Mouse (Mus musculus): ENCODE results near the gene Sys1. TPM values are rescaled to one million over a fixed set of nuclear protein-coding genes. Genes with fewer than 3 reads are reported as not detected.

Gene Sys1
- polyA plus RNA-seq, 1 experiment, result 26.4 TPM

DNA sequence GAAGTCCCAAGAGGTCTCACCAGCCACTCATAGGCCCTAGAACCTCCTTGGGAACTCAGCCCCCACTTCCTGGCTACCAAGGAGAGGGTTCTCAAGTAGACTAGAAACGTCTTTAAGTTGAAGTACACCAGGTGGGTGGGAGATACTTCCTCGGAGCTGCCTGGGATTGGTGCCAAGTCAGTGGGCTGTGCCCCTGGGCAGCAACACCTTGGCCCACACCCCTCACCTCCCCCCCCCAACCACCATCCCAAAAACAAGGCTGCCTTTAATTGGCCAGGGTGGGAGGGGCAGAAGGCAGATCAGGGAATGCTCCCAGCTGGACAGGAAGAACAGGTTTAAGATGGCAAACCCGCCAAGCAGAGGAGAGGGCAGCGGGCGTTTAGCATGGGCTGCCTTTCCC lies 16.4 kb upstream of the Sys1 start:
- Histone ChIP-seq H3K27me3 (ENCODE audit: control insufficient read depth, insufficient read depth, low read length) (no peaks in the 10 kb centered on the region), H3K27ac (ENCODE audit: control insufficient read depth, insufficient read depth, low read depth, low read length) (no peak overlapping the region), H3K4me1 (ENCODE audit: control insufficient read depth, insufficient read depth, low read length) (peaks cover 7% of the 10 kb centered on the region; the same call in 1 of the 2 replicates), H3K4me3 (ENCODE audit: control insufficient read depth, low read depth, low read length) (no peak overlapping the region), H3K36me3 (ENCODE audit: control insufficient read depth, insufficient read depth, low read length) (no peaks in the 10 kb centered on the region)
- TF ChIP-seq CTCF (IDR thresholded peaks at IDR 0.05; ENCODE audit: control insufficient read depth, insufficient read depth, insufficient replicate concordance, low read depth, low read length) (no peak), POLR2A (IDR thresholded peaks at IDR 0.05; ENCODE audit: control insufficient read depth, low read depth, low read length) (no peak)

DNA sequence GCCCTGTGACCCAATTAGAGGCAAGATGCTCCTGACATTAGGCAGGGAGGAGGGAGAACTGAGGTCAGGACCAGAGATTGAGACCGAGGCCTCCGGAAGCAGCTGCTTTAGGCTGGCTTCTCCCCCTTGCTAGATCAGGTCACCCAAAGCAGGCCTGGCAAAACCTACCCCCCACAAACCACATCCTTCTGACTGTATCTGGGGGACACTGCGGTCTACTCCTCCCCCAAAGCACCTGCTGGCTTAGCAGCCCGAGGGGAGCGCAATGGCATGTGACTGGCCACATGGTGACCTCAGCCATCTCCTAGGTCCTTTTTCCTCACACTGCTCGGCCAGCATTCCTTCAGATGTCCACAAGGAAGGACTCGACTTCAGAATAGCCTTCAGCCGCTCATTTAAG lies 15.6 kb upstream of the Sys1 start:
- H3K36me3 ChIP-seq (ENCODE audit: control insufficient read depth, insufficient read depth, low read length), result no peaks in the 10 kb centered on the region
- TF ChIP-seq CTCF (IDR thresholded peaks at IDR 0.05; ENCODE audit: control insufficient read depth, insufficient read depth, insufficient replicate concordance, low read depth, low read length), result no peak
- TF ChIP-seq POLR2A (IDR thresholded peaks at IDR 0.05; ENCODE audit: control insufficient read depth, low read depth, low read length), result no peak
- no peaks in the 10 kb centered on the region for H3K27me3 ChIP-seq (ENCODE audit: control insufficient read depth, insufficient read depth, low read length)
- H3K27ac ChIP-seq (ENCODE audit: control insufficient read depth, insufficient read depth, low read depth, low read length), result no peak overlapping the region
- H3K4me3 ChIP-seq (ENCODE audit: control insufficient read depth, low read depth, low read length), result no peak overlapping the region; the same call in 1 of the 2 replicates
- H3K4me1 ChIP-seq (ENCODE audit: control insufficient read depth, insufficient read depth, low read length), result peaks cover 7% of the 10 kb centered on the region; the same call in 1 of the 2 replicates

GRCm38 (mm10) chr2:164441731-164442130 lies 15.0 kb upstream of the Sys1 start:
- no peak for TF ChIP-seq POLR2A (IDR thresholded peaks at IDR 0.05; ENCODE audit: control insufficient read depth, low read depth, low read length)
- TF ChIP-seq CTCF (IDR thresholded peaks at IDR 0.05; ENCODE audit: control insufficient read depth, insufficient read depth, insufficient replicate concordance, low read depth, low read length), result no peak
- H3K27me3 ChIP-seq (ENCODE audit: control insufficient read depth, insufficient read depth, low read length), result no peaks in the 10 kb centered on the region
- no peaks in the 10 kb centered on the region for H3K36me3 ChIP-seq (ENCODE audit: control insufficient read depth, insufficient read depth, low read length)
- H3K4me1 ChIP-seq (ENCODE audit: control insufficient read depth, insufficient read depth, low read length), result peaks cover 7% of the 10 kb centered on the region; the same call in 1 of the 2 replicates
- no peak overlapping the region; the same call in 1 of the 2 replicates for H3K4me3 ChIP-seq (ENCODE audit: control insufficient read depth, low read depth, low read length)
- no peak overlapping the region for H3K27ac ChIP-seq (ENCODE audit: control insufficient read depth, insufficient read depth, low read depth, low read length)

DNA sequence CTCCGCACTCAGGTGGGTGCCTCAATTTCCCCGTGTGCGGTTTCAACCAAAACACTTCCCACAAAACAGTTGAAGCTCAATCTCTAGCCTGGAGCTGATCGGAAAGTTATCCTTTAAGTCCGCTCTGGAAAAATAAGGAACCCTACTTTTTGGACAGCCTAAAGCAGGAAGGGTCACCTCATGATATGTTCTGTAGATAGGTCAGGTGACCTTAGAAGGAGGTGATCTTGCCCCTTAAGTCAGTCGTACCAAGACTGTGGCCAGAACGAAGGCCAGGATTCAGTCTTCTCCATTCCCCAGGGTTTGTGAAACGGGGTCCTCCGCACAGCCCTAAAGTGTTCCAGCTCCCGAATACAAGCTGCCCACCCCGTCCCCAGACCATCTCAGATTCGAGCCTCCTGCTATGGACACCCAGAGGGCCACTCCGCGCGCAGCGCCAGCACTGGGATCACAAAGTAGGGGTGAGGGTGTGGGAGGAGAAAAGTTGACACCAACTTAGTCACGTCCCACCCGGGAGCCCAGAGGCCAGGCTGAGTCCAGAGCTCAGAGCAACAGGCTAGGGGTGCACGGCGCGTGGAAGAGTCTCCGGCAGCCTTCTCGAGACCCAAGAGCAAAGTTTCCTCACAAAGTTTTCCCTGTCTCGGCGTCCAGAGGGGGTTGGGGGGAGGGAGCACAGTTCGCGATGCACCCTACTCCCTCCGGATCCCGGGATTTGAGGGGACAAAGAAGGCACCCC lies 14.3 kb upstream of the Sys1 start:
- no peaks in the 10 kb centered on the region for H3K27me3 ChIP-seq (ENCODE audit: control insufficient read depth, insufficient read depth, low read length)
- no peaks in the 10 kb centered on the region for H3K36me3 ChIP-seq (ENCODE audit: control insufficient read depth, insufficient read depth, low read length)
- peak overlapping the region; percentile 50 for H3K27ac ChIP-seq (ENCODE audit: control insufficient read depth, insufficient read depth, low read depth, low read length)
- peak overlapping the region; percentile 77 for H3K4me3 ChIP-seq (ENCODE audit: control insufficient read depth, low read depth, low read length)
- TF ChIP-seq CTCF (IDR thresholded peaks at IDR 0.05; ENCODE audit: control insufficient read depth, insufficient read depth, insufficient replicate concordance, low read depth, low read length), result no peak
- TF ChIP-seq POLR2A (IDR thresholded peaks at IDR 0.05; ENCODE audit: control insufficient read depth, low read depth, low read length), result no peak
- H3K4me1 ChIP-seq (ENCODE audit: control insufficient read depth, insufficient read depth, low read length), result peaks cover 7% of the 10 kb centered on the region; the same call in 1 of the 2 replicates

GRCm38 (mm10) chr2:164443051-164443437 lies 13.7 kb upstream of the Sys1 start:
- peaks cover 7% of the 10 kb centered on the region; the same call in 1 of the 2 replicates for H3K4me1 ChIP-seq (ENCODE audit: control insufficient read depth, insufficient read depth, low read length)
- peak overlapping the region; percentile 50 for H3K27ac ChIP-seq (ENCODE audit: control insufficient read depth, insufficient read depth, low read depth, low read length)
- TF ChIP-seq CTCF (IDR thresholded peaks at IDR 0.05; ENCODE audit: control insufficient read depth, insufficient read depth, insufficient replicate concordance, low read depth, low read length) (no peak), POLR2A (IDR thresholded peaks at IDR 0.05; ENCODE audit: control insufficient read depth, low read depth, low read length) (peak; percentile 83)
- H3K27me3 ChIP-seq (ENCODE audit: control insufficient read depth, insufficient read depth, low read length), result no peaks in the 10 kb centered on the region
- peak overlapping the region; percentile 77 for H3K4me3 ChIP-seq (ENCODE audit: control insufficient read depth, low read depth, low read length)
- no peaks in the 10 kb centered on the region for H3K36me3 ChIP-seq (ENCODE audit: control insufficient read depth, insufficient read depth, low read length)

DNA sequence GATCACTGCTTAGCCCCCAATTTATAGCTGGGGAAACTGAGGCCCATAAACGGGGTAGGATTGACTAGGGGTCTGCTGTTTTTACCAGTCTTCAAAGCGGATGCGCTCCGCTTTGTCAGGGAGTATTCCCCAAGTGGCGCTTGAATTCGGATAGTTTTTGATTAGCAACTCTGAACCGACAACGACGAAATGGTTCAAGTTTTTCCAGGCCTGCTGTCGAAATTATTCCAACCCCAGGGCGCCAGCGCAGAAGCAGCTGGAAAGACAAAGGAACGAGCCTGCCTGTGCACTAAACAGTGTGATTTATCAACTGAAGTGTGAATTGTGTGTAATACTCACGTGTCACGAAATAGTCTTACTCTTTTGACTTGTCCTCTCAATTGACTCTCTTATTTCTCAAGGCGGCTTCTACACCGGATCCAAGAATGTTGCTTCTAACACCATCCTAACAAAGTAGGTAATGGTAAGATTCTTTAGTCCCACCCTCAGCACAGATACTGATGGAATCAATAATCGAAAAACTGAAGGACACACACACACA lies 13.2 kb upstream of the Sys1 start, which contains the start of gene Sdc4:
Gene Sdc4 (minus strand): TSS at position 428 of the 541 bp plus-strand sequence.
- Histone ChIP-seq H3K27ac (ENCODE audit: control insufficient read depth, insufficient read depth, low read depth, low read length) (peak within 1 kb of the TSS; percentile 50), H3K4me1 (ENCODE audit: control insufficient read depth, insufficient read depth, low read length) (peaks cover 7% of the 10 kb centered on the region; the same call in 1 of the 2 replicates), H3K36me3 (ENCODE audit: control insufficient read depth, insufficient read depth, low read length) (no peaks in the 10 kb centered on the region), H3K27me3 (ENCODE audit: control insufficient read depth, insufficient read depth, low read length) (no peaks in the 10 kb centered on the region), H3K4me3 (ENCODE audit: control insufficient read depth, low read depth, low read length) (peak within 1 kb of the TSS; percentile 77)
- TF ChIP-seq POLR2A (IDR thresholded peaks at IDR 0.05; ENCODE audit: control insufficient read depth, low read depth, low read length), result no peak
- TF ChIP-seq CTCF (IDR thresholded peaks at IDR 0.05; ENCODE audit: control insufficient read depth, insufficient read depth, insufficient replicate concordance, low read depth, low read length), result no peak

DNA sequence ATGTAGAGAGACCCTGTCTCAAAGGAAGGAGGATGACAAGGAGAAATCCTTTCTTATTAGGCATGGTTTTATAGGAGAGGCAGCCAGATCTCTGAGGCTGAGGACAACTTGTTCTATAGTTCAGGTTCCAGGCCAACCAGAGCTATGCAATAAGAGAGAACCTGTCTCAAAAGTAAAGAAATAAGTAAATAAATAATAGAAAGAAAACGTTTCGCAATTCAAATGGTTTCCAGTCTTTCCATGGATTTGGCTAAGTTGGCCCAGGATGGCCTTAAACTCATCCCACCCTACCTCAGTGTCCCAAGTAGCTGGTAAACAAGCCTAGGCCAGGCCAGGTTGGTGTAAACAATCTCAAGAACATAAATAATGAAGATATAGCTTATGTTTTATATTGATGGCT lies 12.1 kb upstream of the Sys1 start:
- Histone ChIP-seq H3K27me3 (ENCODE audit: control insufficient read depth, insufficient read depth, low read length) (no peaks in the 10 kb centered on the region), H3K4me3 (ENCODE audit: control insufficient read depth, low read depth, low read length) (no peak overlapping the region), H3K27ac (ENCODE audit: control insufficient read depth, insufficient read depth, low read depth, low read length) (no peak overlapping the region), H3K4me1 (ENCODE audit: control insufficient read depth, insufficient read depth, low read length) (peaks cover 4% of the 10 kb centered on the region; the same call in 1 of the 2 replicates), H3K36me3 (ENCODE audit: control insufficient read depth, insufficient read depth, low read length) (no peaks in the 10 kb centered on the region)
- TF ChIP-seq POLR2A (IDR thresholded peaks at IDR 0.05; ENCODE audit: control insufficient read depth, low read depth, low read length), result no peak
- TF ChIP-seq CTCF (IDR thresholded peaks at IDR 0.05; ENCODE audit: control insufficient read depth, insufficient read depth, insufficient replicate concordance, low read depth, low read length), result no peak

All from testis, adult 2 months (tissue).